Mouse (Mus musculus) megakaryocyte, embryonic 14.5 days (primary cell): ENCODE data around the gene Cdca5.

Source experiments
- FLI1 ChIP-seq: IDR thresholded peaks from 2 replicates; pipeline ENCODE4 v1.6.1; 2012; ENCODE audit warnings: low read length, inconsistent platforms, mixed read lengths
- GATA1 ChIP-seq: IDR thresholded peaks from 3 replicates; pipeline ENCODE4 v1.6.1; 2012; ENCODE audit warnings: mixed read lengths, low read length, inconsistent platforms, borderline replicate concordance

DNA sequence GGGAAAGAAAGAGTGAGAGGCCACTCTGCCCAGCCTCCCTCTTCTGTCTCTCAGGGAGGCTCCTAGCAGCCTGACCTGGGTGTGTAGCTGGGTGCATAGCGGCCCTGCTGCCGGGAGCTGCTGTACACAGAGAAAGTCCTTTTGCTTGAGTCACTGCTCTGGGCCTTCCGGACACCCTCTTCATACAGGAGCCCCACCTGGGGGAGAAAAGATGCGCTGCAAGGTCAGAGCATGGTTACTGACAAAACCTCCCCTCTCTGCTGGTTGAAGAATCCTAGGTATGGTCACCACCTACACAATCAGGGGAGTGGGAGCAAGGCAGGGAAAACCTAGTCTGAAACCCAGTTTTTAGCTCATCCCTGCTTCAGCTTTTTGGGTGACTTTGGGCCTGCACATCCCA is 15.8 kb upstream of the Cdca5 start:
- TF ChIP-seq FLI1 (no peak), GATA1 (no peak)
